In genomic region chr2:28543894-28544293, GRCm38 (mm10) we compare ENCODE assay signal across 20 mouse cellular contexts. TPM values are rescaled to one million over a fixed set of nuclear protein-coding genes. Genes with fewer than 3 reads are reported as not detected.
A peak's percentile ranks its signal among the peaks of the same experiment; 100 is the strongest.
DNase-seq lines count a peak whose midpoint lies in the region; ATAC-seq lines count a peak whose summit lies in the region.
"Had no signal": no experiment of that assay in that cellular context is flagged by ENCODE, and none has a peak within 500 bp of the region (broad histone marks: within the 10 kb centered on the region; RNA-seq: fewer than 3 reads in every experiment).

No protein-coding gene starts in this region.

- DNase-seq in forebrain, embryonic 14.5 days (ENCODE audit: low spot score) = peak; percentile 35
- DNase-seq in left cerebral cortex, postnatal 4 days = peak; percentile 81
- DNase-seq in left cerebral cortex, adult 9 months (ENCODE audit: low spot score in 2 of 2) = no peak
- DNase-seq in Muller cell, postnatal 12 days (ENCODE audit: inconsistent ontology term) = peak; percentile 32
- peak; percentile 94 for DNase-seq in cerebellum, adult 9-10 months
- DNase-seq in retina, embryonic 14.5 days (ENCODE audit: low spot score) = no peak
- DNase-seq in testis, postnatal 10 days (ENCODE audit: low spot score) = no peak
- DNase-seq: gastrocnemius, postnatal 10 days; kidney, adult 11 months; lung, adult 2 months; thymus, adult 2 months had no signal

- no peak overlapping the region for H3K4me3 ChIP-seq in forebrain, embryonic 14.5 days (ENCODE audit: low read depth, low read length)
- H3K4me3 ChIP-seq in forebrain, embryonic 13.5 days = no peak overlapping the region
- H3K4me3 ChIP-seq: embryonic facial prominence, embryonic 10.5 days; heart, embryonic 12.5 days; limb, embryonic 13.5 days had no signal

- H3K4me2 ChIP-seq in forebrain, embryonic 14.5 days (ENCODE audit: low read length) = no peak overlapping the region
- no peak overlapping the region for H3K4me2 ChIP-seq in forebrain, embryonic 13.5 days
- H3K4me2 ChIP-seq: heart, embryonic 12.5 days; limb, embryonic 13.5 days had no signal

- ATAC-seq in forebrain, embryonic 14.5 days = no peak
- no peak for ATAC-seq in forebrain, embryonic 13.5 days

- no peaks in the 10 kb centered on the region for H3K27me3 ChIP-seq in forebrain, embryonic 14.5 days (replicated peaks; ENCODE audit: control insufficient read depth, insufficient read depth, low read length)
- no peaks in the 10 kb centered on the region for H3K27me3 ChIP-seq in forebrain, embryonic 13.5 days
- H3K27me3 ChIP-seq: heart, embryonic 12.5 days; limb, embryonic 13.5 days had no signal

- H3K27ac ChIP-seq in forebrain, embryonic 14.5 days (ENCODE audit: low read depth, low read length) = no peak overlapping the region
- no peak overlapping the region for H3K27ac ChIP-seq in forebrain, embryonic 13.5 days
- H3K27ac ChIP-seq: embryonic facial prominence, embryonic 10.5 days; limb, embryonic 13.5 days had no signal

- peaks cover 16% of the 10 kb centered on the region for H3K4me1 ChIP-seq in forebrain, embryonic 14.5 days (ENCODE audit: control insufficient read depth, insufficient read depth, low read length)
- peaks cover 30% of the 10 kb centered on the region for H3K4me1 ChIP-seq in forebrain, embryonic 13.5 days

- H3K9me3 ChIP-seq in forebrain, embryonic 14.5 days (replicated peaks; ENCODE audit: control insufficient read depth, low read length) = no peaks in the 10 kb centered on the region
- H3K9me3 ChIP-seq in forebrain, embryonic 13.5 days (replicated peaks) = no peaks in the 10 kb centered on the region
- H3K9me3 ChIP-seq: embryonic facial prominence, embryonic 10.5 days; G1E; heart, embryonic 12.5 days; limb, embryonic 13.5 days had no signal

- WGBS in forebrain, embryonic 14.5 days = 72% methylated on average over 8 of the region's 8 CpGs
- 85% methylated on average over 8 of the region's 8 CpGs for WGBS in forebrain, embryonic 13.5 days

- no peak overlapping the region for H3K9ac ChIP-seq in forebrain, embryonic 14.5 days (ENCODE audit: low read length)
- H3K9ac ChIP-seq in forebrain, embryonic 13.5 days = no peak overlapping the region
- H3K9ac ChIP-seq: heart, embryonic 12.5 days; limb, embryonic 13.5 days had no signal

- H3K36me3 ChIP-seq in forebrain, embryonic 14.5 days (ENCODE audit: control insufficient read depth, insufficient read depth, low read length) = peaks cover 83% of the 10 kb centered on the region
- H3K36me3 ChIP-seq in forebrain, embryonic 13.5 days (ENCODE audit: poor library complexity, severe bottlenecking) = peaks cover 73% of the 10 kb centered on the region
- H3K36me3 ChIP-seq: G1E had no signal

- intact Hi-C loops in left cerebral cortex, postnatal 4 days (cut with DNase I) = no loop called here

RNA-seq across cellular contexts. Expression of gene Cel, which starts 19.3 kb away (rescaled TPM):
- polyA plus RNA-seq in forebrain, embryonic 14.5 days (2014; fragmentation: Nextera tagmentation; extraction: Ambion mirVana) = not detected in 2 replicates
- polyA plus RNA-seq in forebrain, embryonic 13.5 days (2015; fragmentation: Nextera tagmentation; extraction: Ambion mirVana) = 0.14 TPM in 1 of 2 replicates, not detected in the other
- not detected for total RNA-seq in left cerebral cortex, postnatal 4 days (2021)
- total RNA-seq: G1E; gastrocnemius, postnatal 10 days; hematopoietic stem cell, adult 5-6 weeks; layer of hippocampus, adult 18-20 months; megakaryocyte-erythroid progenitor cell, adult 5-6 weeks had no signal
- polyA plus RNA-seq: C2C12; embryonic facial prominence, embryonic 10.5 days; G1E; heart, embryonic 12.5 days had no signal

RNA-seq across cellular contexts. Expression of gene Ralgds, which starts 31.0 kb away (rescaled TPM):
- polyA plus RNA-seq in forebrain, embryonic 14.5 days (2014; fragmentation: Nextera tagmentation; extraction: Ambion mirVana) = 63.3 and 82.1 TPM in 2 replicates
- polyA plus RNA-seq in forebrain, embryonic 13.5 days (2015; fragmentation: Nextera tagmentation; extraction: Ambion mirVana) = 50.9 and 53.6 TPM in 2 replicates
- total RNA-seq in left cerebral cortex, postnatal 4 days (2021) = 100 to 1,000 TPM; 164 to 176 TPM

RNA-seq across cellular contexts. Expression of gene Gm10134, which starts 38.0 kb away (rescaled TPM):
- polyA plus RNA-seq in forebrain, embryonic 14.5 days (2014; fragmentation: Nextera tagmentation; extraction: Ambion mirVana) = 0.94 TPM in 1 of 2 replicates, not detected in the other
- 0.53 and 0.76 TPM in 2 replicates for polyA plus RNA-seq in forebrain, embryonic 13.5 days (2015; fragmentation: Nextera tagmentation; extraction: Ambion mirVana)
- total RNA-seq in left cerebral cortex, postnatal 4 days (2021) = not detected
- total RNA-seq: G1E; hematopoietic stem cell, adult 5-6 weeks; megakaryocyte-erythroid progenitor cell, adult 5-6 weeks had no signal
- polyA plus RNA-seq: C2C12; embryonic facial prominence, embryonic 10.5 days; G1E; heart, embryonic 12.5 days had no signal

RNA-seq across cellular contexts. Expression of gene Gtf3c5, which starts 39.7 kb away (rescaled TPM):
- polyA plus RNA-seq in forebrain, embryonic 14.5 days (2014; fragmentation: Nextera tagmentation; extraction: Ambion mirVana) = 20.5 and 28.6 TPM in 2 replicates
- 40.7 and 48.2 TPM in 2 replicates for polyA plus RNA-seq in forebrain, embryonic 13.5 days (2015; fragmentation: Nextera tagmentation; extraction: Ambion mirVana)
- 10 to 100 TPM; 26.6 to 27.8 TPM for total RNA-seq in left cerebral cortex, postnatal 4 days (2021)

RNA-seq across cellular contexts. Expression of gene Gbgt1, which starts 47.2 kb away (rescaled TPM):
- 0.22 and 0.33 TPM in 2 replicates for polyA plus RNA-seq in forebrain, embryonic 14.5 days (2014; fragmentation: Nextera tagmentation; extraction: Ambion mirVana)
- 0.43 TPM in 1 of 2 replicates, not detected in the other for polyA plus RNA-seq in forebrain, embryonic 13.5 days (2015; fragmentation: Nextera tagmentation; extraction: Ambion mirVana)
- 1 to 10 TPM; 2.5 to 2.6 TPM for total RNA-seq in left cerebral cortex, postnatal 4 days (2021)
- total RNA-seq: G1E; hematopoietic stem cell, adult 5-6 weeks; megakaryocyte-erythroid progenitor cell, adult 5-6 weeks had no signal
- polyA plus RNA-seq: C2C12, G1E had no signal

Comparison
In these comparisons a context has a peak if more than half of its experiments do, and no peak if none do; other contexts are left out.
1. DNase-seq: peak in forebrain, embryonic 14.5 days (single experiment), left cerebral cortex, postnatal 4 days (single experiment), Muller cell, postnatal 12 days (single experiment) and cerebellum, adult 9-10 months (single experiment); none in left cerebral cortex, adult 9 months (0 of 2), retina, embryonic 14.5 days (single experiment) and testis, postnatal 10 days (single experiment).